Mouse (Mus musculus) kidney, adult 9 months (tissue): ENCODE results near the gene Gm2056.
"Not testable (repeated sequence)": the region's sequence is repeated elsewhere in the genome, so short reads cannot be mapped to it uniquely, and the experiment has no call there.

Experiments used
- DNase-seq: peaks from one replicate; pipeline ENCODE4 v3.0.0; 2022

The Gm2056 gene

GRCm38 (mm10) chr12:88026704-88027103 is at the start of gene Gm2056:
Gm2056 (plus strand) TSS chr12:88027004.
- not testable (repeated sequence) for DNase-seq

- peak; percentile 56 for DNase-seq
Measured at GRCm38 (mm10) chr12:87984000-87984399, 42.8 kb upstream of the Gm2056 start.

GRCm38 (mm10) chr12:88004118-88004517 is 22.7 kb upstream of the Gm2056 start:
- not testable (repeated sequence) for DNase-seq

- DNase-seq: not testable (repeated sequence)
Measured at GRCm38 (mm10) chr12:88011548-88011947, 15.3 kb upstream of the Gm2056 start, which contains the start of gene Gm2075. Gm2075 (plus strand) TSS chr12:88011848.

GRCm38 (mm10) chr12:88018671-88019070 is 8.1 kb upstream of the Gm2056 start, which contains the start of gene Gm6803:
Gm6803 (minus strand) TSS chr12:88018771.
- not testable (repeated sequence) for DNase-seq

GRCm38 (mm10) chr12:88032250-88032649 is 5.4 kb downstream of the Gm2056 start:
- not testable (repeated sequence) for DNase-seq

GRCm38 (mm10) chr12:88039062-88039461 is 12.3 kb downstream of the Gm2056 start:
- DNase-seq: peak; percentile 4

- not testable (repeated sequence) for DNase-seq
Measured at GRCm38 (mm10) chr12:88039703-88040102, 12.9 kb downstream of the Gm2056 start.

- not testable (repeated sequence) for DNase-seq
Measured at GRCm38 (mm10) chr12:88045226-88045625, 18.4 kb downstream of the Gm2056 start.
